Comparison of ENCODE assay signal across 15 mouse cellular contexts in the genomic region with DNA sequence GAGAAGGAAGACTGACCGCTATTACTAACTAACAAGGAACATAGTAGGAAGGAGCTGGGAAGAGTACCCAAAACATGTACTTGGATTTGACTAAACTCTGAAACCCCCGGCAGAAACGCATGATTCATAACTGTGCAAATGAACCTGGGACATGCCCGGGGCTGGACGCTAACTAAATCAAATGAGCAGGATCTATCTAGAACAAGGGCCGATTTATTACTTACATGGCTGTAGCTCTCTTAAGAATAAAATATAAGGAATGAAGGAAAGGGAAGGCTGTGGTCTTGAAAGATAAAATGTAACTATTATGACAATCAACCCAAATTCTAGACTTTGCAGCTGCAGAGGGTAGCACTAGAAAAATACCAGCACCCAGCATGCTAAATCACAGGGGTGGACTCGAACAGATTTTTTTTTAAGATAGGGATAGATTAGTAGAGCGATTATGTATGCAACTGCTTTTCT. TPM values are rescaled to one million over a fixed set of nuclear protein-coding genes. Genes with fewer than 3 reads are reported as not detected.
DNase-seq lines count a peak whose midpoint lies in the region; ATAC-seq and TF ChIP-seq lines count a peak whose summit lies in the region.
"Had no signal": no experiment of that assay in that cellular context is flagged by ENCODE, and none has a peak within 500 bp of the region (broad histone marks: within the 10 kb centered on the region; RNA-seq: fewer than 3 reads in every experiment).

No protein-coding gene starts in this region.

- peak overlapping the region; percentile 82 for H3K4me2 ChIP-seq in heart, embryonic 13.5 days
- no peak overlapping the region for H3K4me2 ChIP-seq in lung, postnatal 0 days (replicated peaks; ENCODE audit: low read depth, low read length)
- H3K4me2 ChIP-seq in heart, embryonic 16.5 days (ENCODE audit: low read depth, low read length): peak overlapping the region; percentile 65
- peak overlapping the region; percentile 48 for H3K4me2 ChIP-seq in liver, embryonic 13.5 days

- no peak for ATAC-seq in heart, embryonic 13.5 days (ENCODE audit: extremely low read depth, insufficient number of reproducible peaks, low FRiP score, low TSS enrichment)
- ATAC-seq in lung, postnatal 0 days: no peak
- ATAC-seq in heart, embryonic 16.5 days (replicated peaks; ENCODE audit: extremely low read depth, insufficient read depth, low FRiP score): no peak
- no peak for ATAC-seq in liver, embryonic 13.5 days (ENCODE audit: low read depth)
- ATAC-seq: inflammation-experienced regulatory T-cells, adult 6 months had no signal

- peak overlapping the region; percentile 93 for H3K4me3 ChIP-seq in heart, embryonic 13.5 days
- H3K4me3 ChIP-seq in lung, postnatal 0 days (ENCODE audit: low read depth, low read length): peak overlapping the region; percentile 37; the same call in 1 of the 2 replicates
- H3K4me3 ChIP-seq in heart, embryonic 16.5 days (ENCODE audit: low read length): peak overlapping the region; percentile 74
- H3K4me3 ChIP-seq in liver, embryonic 13.5 days (replicated peaks): peak overlapping the region; percentile 43

- no peaks in the 10 kb centered on the region for H3K27me3 ChIP-seq in heart, embryonic 13.5 days (replicated peaks)
- peaks cover 75% of the 10 kb centered on the region for H3K27me3 ChIP-seq in lung, postnatal 0 days (replicated peaks; ENCODE audit: insufficient read depth, low read length)
- H3K27me3 ChIP-seq in heart, embryonic 16.5 days (ENCODE audit: control insufficient read depth, insufficient read depth, low read length): peaks cover 15% of the 10 kb centered on the region; the same call in 1 of the 2 replicates
- H3K27me3 ChIP-seq in liver, embryonic 13.5 days: peaks cover 77% of the 10 kb centered on the region
- H3K27me3 ChIP-seq: CH12.LX had no signal

- H3K27ac ChIP-seq in heart, embryonic 13.5 days (replicated peaks): peak overlapping the region; percentile 99
- no peak overlapping the region for H3K27ac ChIP-seq in lung, postnatal 0 days (ENCODE audit: low read length)
- peak overlapping the region; percentile 99 for H3K27ac ChIP-seq in heart, embryonic 16.5 days (ENCODE audit: low read length)
- no peak overlapping the region for H3K27ac ChIP-seq in liver, embryonic 13.5 days
- H3K27ac ChIP-seq: forebrain, embryonic 12.5 days; macrophage had no signal

- intact Hi-C loops in heart, postnatal 10 days (cut with DNase I): loop anchor here (5.0 to 10.0 kb wide), 2 partner anchors 146 to 334 kb away; no protein-coding TSS in a partner anchor

- DNase-seq in heart, postnatal 10 days: no peak
- no peak for DNase-seq in lung, postnatal 0 days (ENCODE audit: low spot score)
- no peak for DNase-seq in lung, postnatal 25 days (ENCODE audit: low spot score)
- DNase-seq in liver, embryonic 13.5 days: no peak
- no peak for DNase-seq in thymus, adult 18-20 months
- DNase-seq: cerebellum, adult 11 months; gastrocnemius, postnatal 10 days had no signal

- no peaks in the 10 kb centered on the region for H3K9me3 ChIP-seq in heart, embryonic 13.5 days
- H3K9me3 ChIP-seq in lung, postnatal 0 days (ENCODE audit: low read length): no peaks in the 10 kb centered on the region
- H3K9me3 ChIP-seq in heart, embryonic 16.5 days (replicated peaks; ENCODE audit: control insufficient read depth, low read length): no peaks in the 10 kb centered on the region
- H3K9me3 ChIP-seq in liver, embryonic 13.5 days (replicated peaks): no peaks in the 10 kb centered on the region
- H3K9me3 ChIP-seq: forebrain, embryonic 12.5 days had no signal

- peaks cover 44% of the 10 kb centered on the region for H3K36me3 ChIP-seq in heart, embryonic 13.5 days
- H3K36me3 ChIP-seq in lung, postnatal 0 days (ENCODE audit: insufficient read depth, low read length): no peaks in the 10 kb centered on the region
- H3K36me3 ChIP-seq in heart, embryonic 16.5 days (ENCODE audit: control insufficient read depth, insufficient read depth): 0 out of 2 replicates have a peak, but pooled peaks cover 2% of the 10 kb centered on the region
- H3K36me3 ChIP-seq in liver, embryonic 13.5 days: no peaks in the 10 kb centered on the region
- H3K36me3 ChIP-seq: forebrain, embryonic 12.5 days had no signal

- TF ChIP-seq CTCF in lung, postnatal 0 days (IDR thresholded peaks at IDR 0.05): no peak

- no peak for TF ChIP-seq EP300 in lung, postnatal 0 days (IDR thresholded peaks at IDR 0.05)

- H3K4me1 ChIP-seq in heart, embryonic 13.5 days: peaks cover 19% of the 10 kb centered on the region
- peaks cover 9% of the 10 kb centered on the region for H3K4me1 ChIP-seq in lung, postnatal 0 days (ENCODE audit: insufficient read depth, low read depth, low read length)
- H3K4me1 ChIP-seq in heart, embryonic 16.5 days (ENCODE audit: control insufficient read depth, insufficient read depth, low read length): peaks cover 11% of the 10 kb centered on the region
- H3K4me1 ChIP-seq in liver, embryonic 13.5 days (replicated peaks): peaks cover 10% of the 10 kb centered on the region; the same call in 1 of the 2 replicates

- H3K9ac ChIP-seq in heart, embryonic 13.5 days: peak overlapping the region; percentile 100
- no peak overlapping the region for H3K9ac ChIP-seq in lung, postnatal 0 days (replicated peaks; ENCODE audit: low read depth)
- peak overlapping the region; percentile 87 for H3K9ac ChIP-seq in heart, embryonic 16.5 days (ENCODE audit: low read length)
- no peak overlapping the region for H3K9ac ChIP-seq in liver, embryonic 13.5 days
- H3K9ac ChIP-seq: forebrain, embryonic 12.5 days had no signal

- 3% methylated on average over 8 of the region's 8 CpGs for WGBS in heart, embryonic 13.5 days
- WGBS in lung, postnatal 0 days: 8% methylated on average over 8 of the region's 8 CpGs
- 4% methylated on average over 8 of the region's 8 CpGs for WGBS in heart, embryonic 16.5 days
- WGBS in liver, embryonic 13.5 days (ENCODE audit: insufficient replicate concordance): 6% methylated on average over 8 of the region's 8 CpGs

RNA-seq across cellular contexts. Expression of gene Tbx20, which starts 3.1 kb away (rescaled TPM):
- polyA plus RNA-seq in heart, embryonic 13.5 days (2015; fragmentation: Nextera tagmentation; extraction: Ambion mirVana): 68.8 and 69.5 TPM in 2 replicates
- total RNA-seq in heart, postnatal 10 days (2021): 100 to 1,000 TPM; 181 to 223 TPM
- 0.69 and 0.88 TPM in 2 replicates for polyA plus RNA-seq in lung, postnatal 0 days (2015; fragmentation: Nextera tagmentation; extraction: Ambion mirVana)
- 67.6 and 68.9 TPM in 2 replicates for polyA plus RNA-seq in heart, embryonic 16.5 days (2015; fragmentation: Nextera tagmentation; extraction: Ambion mirVana)
- polyA plus RNA-seq in liver, embryonic 13.5 days (2015; fragmentation: Nextera tagmentation; extraction: Ambion mirVana): 0.69 and 0.96 TPM in 2 replicates
- total RNA-seq: CH12.LX; gastrocnemius, postnatal 10 days; left cerebral cortex, postnatal 14 days; monocyte, adult 5-6 weeks had no signal
- polyA plus RNA-seq: inflammation-experienced regulatory T-cells, adult 6 months; macrophage had no signal

Comparison
In these comparisons a context has a peak if more than half of its experiments do, and no peak if none do; other contexts are left out.
1. H3K27ac ChIP-seq: peak in heart, embryonic 13.5 days (single experiment) and heart, embryonic 16.5 days (single experiment); none in lung, postnatal 0 days (single experiment) and liver, embryonic 13.5 days (single experiment).
2. H3K4me3 ChIP-seq: peak in every context shown above with its lines; median percentile 93 in heart, embryonic 13.5 days; 74 in heart, embryonic 16.5 days; 43 in liver, embryonic 13.5 days; 37 in lung, postnatal 0 days.
3. H3K9ac ChIP-seq: peak in heart, embryonic 13.5 days (single experiment) and heart, embryonic 16.5 days (single experiment); none in lung, postnatal 0 days (single experiment) and liver, embryonic 13.5 days (single experiment).
4. RNA of gene Tbx20, which starts 3.1 kb away (polyA plus RNA-seq): 68.8 to 69.5 TPM in heart, embryonic 13.5 days and 67.6 to 68.9 TPM in heart, embryonic 16.5 days; 0.69 to 0.88 TPM in lung, postnatal 0 days and 0.69 to 0.96 TPM in liver, embryonic 13.5 days; every median in the first group is over 10 times any median in the second.